8 mouse cellular contexts compared by ENCODE assay signal in the genomic region with DNA sequence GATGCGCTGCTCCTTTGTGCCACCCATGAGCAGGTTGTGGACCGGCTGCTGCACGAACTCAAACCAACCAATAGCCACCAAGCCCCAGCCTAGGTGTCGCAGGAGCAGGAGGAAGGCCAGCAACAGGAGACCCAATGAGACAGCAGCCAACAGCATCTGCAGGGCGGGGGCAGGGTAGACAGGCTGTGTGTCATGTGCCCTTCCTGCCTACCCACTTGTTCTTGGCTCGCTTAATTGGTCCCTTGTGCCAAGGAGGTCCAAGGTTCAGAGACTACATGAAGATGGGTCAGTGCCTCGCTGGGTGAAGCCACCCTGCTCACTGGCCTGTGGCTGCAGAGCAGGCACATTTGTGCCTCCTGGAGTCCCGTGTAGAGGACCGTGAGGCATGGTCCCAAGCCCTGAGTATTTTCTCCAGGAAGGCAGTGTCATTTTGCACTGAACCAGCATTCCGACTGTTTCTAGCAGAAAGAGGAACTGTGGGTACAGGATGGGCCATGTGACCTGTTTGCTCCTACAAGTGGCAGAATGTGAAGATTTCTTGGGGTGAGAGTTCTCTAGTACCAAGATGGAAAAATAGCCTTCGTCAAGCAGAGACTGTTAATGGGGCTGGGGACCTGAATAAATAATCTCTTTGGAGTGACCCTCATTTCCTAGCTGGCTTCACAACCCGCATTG. TPM values are rescaled to one million over a fixed set of nuclear protein-coding genes. Genes with fewer than 3 reads are reported as not detected.
DNase-seq lines count a peak whose midpoint lies in the region; ATAC-seq lines count a peak whose summit lies in the region.

No protein-coding gene starts in this region.

- H3K4me1 ChIP-seq in neural tube, embryonic 13.5 days (replicated peaks): peaks cover 52% of the 10 kb centered on the region
- peaks cover 34% of the 10 kb centered on the region for H3K4me1 ChIP-seq in neural tube, embryonic 15.5 days

- H3K9me3 ChIP-seq in neural tube, embryonic 13.5 days: no peaks in the 10 kb centered on the region
- no peaks in the 10 kb centered on the region for H3K9me3 ChIP-seq in neural tube, embryonic 15.5 days (replicated peaks)

- peaks cover 53% of the 10 kb centered on the region for H3K36me3 ChIP-seq in neural tube, embryonic 13.5 days
- peaks cover 29% of the 10 kb centered on the region for H3K36me3 ChIP-seq in neural tube, embryonic 15.5 days

- 88% methylated on average over 12 of the region's 12 CpGs for WGBS in neural tube, embryonic 13.5 days
- WGBS in neural tube, embryonic 15.5 days: 85% methylated on average over 12 of the region's 12 CpGs

- no peak overlapping the region for H3K9ac ChIP-seq in neural tube, embryonic 13.5 days
- no peak overlapping the region for H3K9ac ChIP-seq in neural tube, embryonic 15.5 days (replicated peaks)

- peak overlapping the region; percentile 34; the same call in 1 of the 2 replicates for H3K27ac ChIP-seq in neural tube, embryonic 13.5 days (replicated peaks)
- H3K27ac ChIP-seq in neural tube, embryonic 15.5 days (replicated peaks): no peak overlapping the region

- no peak for ATAC-seq in neural tube, embryonic 13.5 days (ENCODE audit: low read depth)
- no peak for ATAC-seq in neural tube, embryonic 15.5 days (ENCODE audit: low FRiP score)
- no peak for ATAC-seq in CD4-positive, CD25-positive, alpha-beta regulatory T cell, adult 4 months

- H3K4me3 ChIP-seq in neural tube, embryonic 13.5 days: no peak overlapping the region
- no peak overlapping the region for H3K4me3 ChIP-seq in neural tube, embryonic 15.5 days (replicated peaks)

- no peak overlapping the region for H3K4me2 ChIP-seq in neural tube, embryonic 13.5 days
- H3K4me2 ChIP-seq in neural tube, embryonic 15.5 days: no peak overlapping the region

- peak; percentile 67 for DNase-seq in cerebellum, adult 11-12 months
- DNase-seq in cerebellum, adult 11 months: no peak
- DNase-seq in heart, adult 8-10 months (ENCODE audit: low spot score): peak; percentile 80
- DNase-seq in kidney, postnatal 14 days: peak; percentile 89
- peak; percentile 81 for DNase-seq in skeletal muscle tissue, adult 2 months (ENCODE audit: low read depth, low spot score)

- no peaks in the 10 kb centered on the region for H3K27me3 ChIP-seq in neural tube, embryonic 13.5 days
- H3K27me3 ChIP-seq in neural tube, embryonic 15.5 days (replicated peaks): no peaks in the 10 kb centered on the region

RNA-seq across cellular contexts. Expression of a gene that starts 14.2 kb away (rescaled TPM):
- polyA plus RNA-seq in neural tube, embryonic 13.5 days (2015; fragmentation: Nextera tagmentation; extraction: Ambion mirVana): 20.3 and 22.8 TPM in 2 replicates
- 28.3 and 30.9 TPM in 2 replicates for polyA plus RNA-seq in neural tube, embryonic 15.5 days (2015; fragmentation: Nextera tagmentation; extraction: Ambion mirVana)
- 10 to 100 TPM; 37.0 to 49.9 (median 42.1) TPM for total RNA-seq in heart, adult 8-10 months (2022)
- 10 to 100 TPM; 21.7 to 26.7 TPM for polyA plus RNA-seq in CD4-positive, CD25-positive, alpha-beta regulatory T cell, adult 4 months (2017; shearing (Covaris generic))

RNA-seq across cellular contexts. Expression of a gene that starts 14.7 kb away (rescaled TPM):
- polyA plus RNA-seq in neural tube, embryonic 13.5 days (2015; fragmentation: Nextera tagmentation; extraction: Ambion mirVana): 86.4 and 93.2 TPM in 2 replicates
- 117 and 128 TPM in 2 replicates for polyA plus RNA-seq in neural tube, embryonic 15.5 days (2015; fragmentation: Nextera tagmentation; extraction: Ambion mirVana)
- 100 to 1,000 TPM; 146 to 174 (median 157) TPM for total RNA-seq in heart, adult 8-10 months (2022)
- polyA plus RNA-seq in CD4-positive, CD25-positive, alpha-beta regulatory T cell, adult 4 months (2017; shearing (Covaris generic)): 10 to 100 TPM; 62.0 to 65.2 TPM
